Mouse (Mus musculus) urinary bladder, adult 2 months (tissue): ENCODE measurements around the gene 9330161L09Rik. TPM values are rescaled to one million over a fixed set of nuclear protein-coding genes. Genes with fewer than 3 reads are reported as not detected.
A peak's percentile ranks its signal among the peaks of the same experiment; 100 is the strongest.
"Not testable (repeated sequence)": the region's sequence is repeated elsewhere in the genome, so short reads cannot be mapped to it uniquely, and the experiment has no call there.

Experiments
- DNase-seq: peaks from one replicate; pipeline ENCODE4 v3.0.0; 2022; ENCODE audit warnings: low spot score
- polyA plus RNA-seq: library from polyadenylated mRNA; depleted of rRNA; stranded (reverse); fragments of >200 nt; gene quantifications from 2 replicates; pipeline ENCODE4 v1.2.3, GENCODE M21; 2012; rRNA removed

The 9330161L09Rik gene
- polyA plus RNA-seq, result 0.49 and 0.59 TPM in 2 replicates

- DNase-seq, result no peak
Observed at GRCm38 (mm10) chr12:103407720-103408119, at the start of gene 9330161L09Rik. Gene 9330161L09Rik (minus strand): TSS chr12:103407820.

DNA sequence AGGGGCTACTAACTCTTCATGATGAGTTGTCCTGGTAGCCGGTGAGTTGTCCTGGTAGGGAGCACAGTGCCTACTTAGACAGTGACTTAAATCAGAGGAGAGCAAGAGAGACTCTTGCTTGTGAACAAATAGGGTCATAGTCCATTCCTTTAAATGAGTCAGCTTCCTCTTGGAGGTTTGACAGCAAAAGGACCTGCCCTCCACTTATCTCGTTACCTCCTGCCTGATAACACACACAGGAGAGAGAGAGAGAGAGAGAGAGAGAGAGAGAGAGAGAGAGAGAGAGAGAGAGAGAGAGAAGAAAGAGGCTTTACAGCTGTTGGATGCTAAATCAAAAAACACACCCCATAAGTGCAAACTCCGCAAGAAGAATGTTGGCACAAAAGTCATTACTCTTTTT, 49.5 kb upstream of the 9330161L09Rik start, which contains the start of gene Ifi27l2b:
Gene Ifi27l2b (minus strand): TSS at position 84 of the 400 bp plus-strand sequence.
- DNase-seq, result no peak

DNA sequence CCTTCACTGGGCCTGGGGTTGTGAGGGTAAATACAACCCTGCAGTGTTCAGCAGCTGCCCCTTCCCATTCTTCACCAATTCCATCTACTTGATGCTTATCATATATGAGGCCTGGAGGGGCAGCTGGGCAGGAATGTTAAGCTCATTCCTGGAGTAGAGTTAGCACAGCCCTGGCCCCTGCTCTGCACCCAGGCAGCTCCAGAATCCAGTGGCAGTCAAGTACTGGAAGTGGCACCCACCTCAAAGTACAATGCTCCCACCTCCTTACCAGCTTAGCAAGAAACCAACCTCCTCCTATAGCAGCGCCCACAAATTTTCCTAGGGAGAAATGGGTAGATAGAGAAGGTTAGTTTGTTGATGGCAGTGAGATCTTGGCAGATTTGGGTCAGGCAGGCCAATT, 49.1 kb upstream of the 9330161L09Rik start:
- DNase-seq, result not testable (repeated sequence)

- DNase-seq, result no peak
Observed at GRCm38 (mm10) chr12:103453361-103453760, 45.7 kb upstream of the 9330161L09Rik start.

GRCm38 (mm10) chr12:103445060-103445459, 37.4 kb upstream of the 9330161L09Rik start:
- no peak for DNase-seq

- DNase-seq, result not testable (repeated sequence)
Observed at GRCm38 (mm10) chr12:103444261-103444660, 36.6 kb upstream of the 9330161L09Rik start.

GRCm38 (mm10) chr12:103443524-103443923, 35.9 kb upstream of the 9330161L09Rik start, which contains the start of gene Ifi27l2a:
Gene Ifi27l2a (minus strand): TSS chr12:103443680.
- no peak for DNase-seq

DNA sequence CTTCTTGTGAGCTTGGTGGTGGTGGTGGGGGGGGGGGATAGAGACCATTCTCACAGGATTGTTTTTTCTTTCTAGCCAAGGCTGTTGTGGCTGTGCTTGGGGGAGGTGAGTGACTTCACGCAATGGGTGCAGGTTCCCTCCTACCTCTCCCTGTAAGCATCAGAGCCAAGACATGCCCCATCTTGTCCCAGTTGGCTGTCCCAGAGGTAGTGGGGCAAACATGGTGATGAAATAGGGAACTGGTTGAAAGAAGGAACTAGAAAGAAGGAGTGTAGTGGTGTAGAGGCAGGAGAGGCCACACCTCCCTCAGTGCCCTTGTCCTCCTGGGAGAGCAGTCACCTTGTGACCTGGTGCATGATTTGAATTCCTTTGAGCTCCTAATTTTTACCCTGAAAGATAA, 30.0 kb upstream of the 9330161L09Rik start:
- no peak for DNase-seq

GRCm38 (mm10) chr12:103434861-103435260, 27.2 kb upstream of the 9330161L09Rik start:
- no peak for DNase-seq

DNA sequence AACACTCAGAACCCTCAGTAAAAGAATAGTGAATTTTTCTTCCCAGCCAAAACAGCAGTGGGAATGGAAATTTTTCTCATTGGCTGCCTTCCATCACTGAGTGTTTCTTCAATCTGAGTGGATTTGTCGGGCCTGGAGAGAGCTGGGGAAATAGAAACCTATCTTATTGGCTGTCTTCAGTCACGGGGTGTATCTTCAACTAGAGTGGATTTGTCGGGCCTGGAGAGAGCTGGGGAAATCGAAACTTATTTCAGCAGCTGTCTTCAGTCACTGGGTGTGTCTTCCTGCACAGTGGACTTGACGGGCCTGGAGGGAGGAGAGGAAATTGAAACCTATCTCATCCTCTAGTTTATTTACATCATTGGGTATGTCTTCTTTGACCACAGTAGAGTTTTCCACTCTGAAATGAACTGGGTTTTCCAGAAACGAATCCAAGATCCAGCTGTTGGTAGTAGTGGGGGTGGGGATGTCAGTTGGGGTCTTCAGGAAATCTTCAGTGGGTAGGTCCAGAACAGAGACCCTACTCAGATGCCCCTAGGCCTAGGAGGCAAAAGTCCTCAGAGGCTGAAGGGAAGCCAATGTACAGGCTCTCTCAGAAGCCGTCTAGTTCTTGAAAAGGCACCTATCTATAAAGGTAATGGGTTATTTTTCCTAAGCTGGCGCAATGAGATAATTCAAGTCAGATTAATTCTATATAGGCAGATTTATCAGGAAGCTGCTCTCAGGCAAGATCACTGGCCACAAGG, 26.5 kb upstream of the 9330161L09Rik start, which contains the start of gene Ifi27:
Gene Ifi27 (plus strand): TSS at position 226 of the 746 bp plus-strand sequence.
- DNase-seq, result no peak

DNA sequence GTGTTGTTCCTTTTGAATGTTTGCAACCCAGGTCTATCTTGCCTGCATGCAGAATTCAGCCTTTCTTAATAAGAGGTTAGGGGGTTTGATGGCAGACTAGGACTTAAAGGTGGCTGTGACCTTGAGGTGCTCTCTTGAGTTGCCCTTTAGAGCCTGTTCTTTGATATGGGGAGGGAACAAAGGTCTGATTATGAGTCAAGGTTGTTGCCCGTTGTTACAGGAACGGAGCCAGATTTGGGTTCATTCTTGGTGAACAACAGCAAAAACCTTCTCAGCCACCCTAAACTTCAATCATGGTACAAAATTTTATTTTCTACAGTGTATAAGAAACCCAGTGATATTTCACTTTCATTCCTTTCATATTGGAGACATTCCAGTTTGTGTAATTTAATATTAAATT, 25.8 kb upstream of the 9330161L09Rik start:
- no peak for DNase-seq

GRCm38 (mm10) chr12:103426710-103427109, 19.1 kb upstream of the 9330161L09Rik start:
- no peak for DNase-seq

DNA sequence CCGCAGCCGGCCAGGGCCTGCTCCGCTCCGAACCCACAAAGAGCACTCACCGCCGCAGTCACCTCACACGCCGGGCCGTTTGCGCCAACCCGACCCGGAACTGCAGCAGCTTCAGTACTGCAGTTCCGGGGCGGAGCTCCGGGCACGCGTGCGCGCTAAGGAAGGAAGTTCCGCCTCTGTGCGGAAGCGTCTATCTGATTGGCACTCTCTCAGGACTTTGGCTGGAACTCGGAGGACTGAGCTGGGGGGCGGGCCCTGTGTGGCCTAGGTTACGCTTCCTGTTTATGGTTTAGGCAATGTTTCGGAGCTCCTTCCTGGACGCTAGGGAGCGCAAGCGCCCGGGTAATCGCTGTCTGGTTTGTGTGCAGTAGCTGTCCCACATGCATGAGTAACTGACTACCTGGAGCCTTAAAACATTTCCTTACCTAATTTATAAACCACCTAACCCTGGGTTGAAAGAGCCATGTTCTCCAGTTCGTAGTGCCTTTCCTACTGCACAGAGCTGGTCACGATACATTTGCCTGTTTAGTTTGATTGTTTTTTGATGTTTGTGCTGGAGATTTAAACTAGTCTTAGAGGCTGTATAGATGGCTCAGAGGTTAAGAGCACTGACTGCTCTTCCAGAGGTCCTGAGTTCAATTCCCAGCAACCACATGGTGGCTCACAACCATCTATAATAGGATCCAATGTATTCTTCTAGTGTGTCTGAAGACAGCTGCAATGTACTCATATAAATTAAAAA, 18.3 kb upstream of the 9330161L09Rik start, which contains the start of gene Ddx24:
Gene Ddx24 (minus strand): TSS at position 102 of the 742 bp plus-strand sequence.
- peak; percentile 79 for DNase-seq

GRCm38 (mm10) chr12:103425016-103425728, 17.6 kb upstream of the 9330161L09Rik start:
- DNase-seq, result no peak

- DNase-seq, result no peak
Observed at GRCm38 (mm10) chr12:103408144-103408543, 524 bp upstream of the 9330161L09Rik start.

GRCm38 (mm10) chr12:103404131-103404530, 3.5 kb downstream of the 9330161L09Rik start:
- no peak for DNase-seq

DNA sequence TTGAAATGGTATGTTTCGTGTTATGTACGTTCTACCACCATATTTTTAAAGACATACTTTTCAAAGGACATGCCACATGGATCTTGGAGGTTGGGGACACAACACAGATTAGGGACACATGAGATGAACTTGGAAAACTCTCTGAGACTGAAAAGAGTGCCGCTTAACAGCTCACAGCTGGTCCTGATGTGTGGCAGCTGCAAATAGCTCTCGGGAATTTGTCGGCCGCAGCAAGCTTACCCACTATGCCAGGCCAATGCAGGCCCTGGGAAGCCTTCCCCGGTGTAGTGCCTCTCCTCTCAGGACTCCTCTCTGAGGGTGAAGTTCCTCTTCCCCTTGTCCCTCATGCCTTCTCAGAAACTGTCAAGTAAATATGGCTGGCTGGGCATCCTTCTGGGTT, 10.9 kb downstream of the 9330161L09Rik start:
- no peak for DNase-seq

GRCm38 (mm10) chr12:103395486-103396275, 11.9 kb downstream of the 9330161L09Rik start:
- peak; percentile 47 for DNase-seq

DNA sequence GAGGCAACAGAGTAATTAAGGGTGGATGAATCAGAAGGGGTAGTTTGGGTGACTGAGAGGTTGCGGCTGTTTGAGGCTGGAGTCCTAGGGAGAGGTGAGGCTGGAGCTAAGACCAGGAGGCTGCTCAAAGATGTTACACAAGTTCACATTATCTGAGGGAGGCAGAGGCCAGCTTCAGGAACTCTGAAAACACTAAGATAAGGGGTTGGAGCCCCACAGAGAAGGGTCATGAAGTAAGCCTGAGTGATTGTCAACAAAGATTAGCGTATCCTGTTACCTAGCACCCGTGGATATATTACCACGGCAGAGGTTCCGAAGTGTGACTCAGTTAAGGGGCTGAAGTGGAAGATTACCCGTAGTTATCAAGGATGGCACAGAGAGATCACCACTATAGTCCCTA, 14.1 kb downstream of the 9330161L09Rik start:
- no peak for DNase-seq

DNA sequence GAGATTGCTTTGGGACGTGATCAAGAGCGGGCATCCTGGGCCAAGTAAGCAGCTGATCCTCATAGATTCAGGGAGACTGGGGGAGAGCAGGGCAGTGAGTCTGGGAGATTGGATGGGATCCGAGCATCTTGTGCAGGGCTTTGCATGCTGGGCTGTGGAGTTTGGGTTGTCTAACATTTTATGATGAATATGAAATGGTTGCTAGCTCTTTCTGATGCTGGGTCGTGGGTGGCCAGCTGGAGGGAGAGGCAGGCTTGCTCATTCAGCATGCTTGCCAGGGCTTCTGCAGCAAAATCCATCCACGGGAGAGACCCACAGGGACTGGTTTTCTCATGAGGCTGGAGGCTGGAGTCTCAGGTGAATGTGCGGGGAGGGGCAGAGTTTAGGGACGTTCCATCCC, 16.5 kb downstream of the 9330161L09Rik start:
- DNase-seq, result no peak

DNA sequence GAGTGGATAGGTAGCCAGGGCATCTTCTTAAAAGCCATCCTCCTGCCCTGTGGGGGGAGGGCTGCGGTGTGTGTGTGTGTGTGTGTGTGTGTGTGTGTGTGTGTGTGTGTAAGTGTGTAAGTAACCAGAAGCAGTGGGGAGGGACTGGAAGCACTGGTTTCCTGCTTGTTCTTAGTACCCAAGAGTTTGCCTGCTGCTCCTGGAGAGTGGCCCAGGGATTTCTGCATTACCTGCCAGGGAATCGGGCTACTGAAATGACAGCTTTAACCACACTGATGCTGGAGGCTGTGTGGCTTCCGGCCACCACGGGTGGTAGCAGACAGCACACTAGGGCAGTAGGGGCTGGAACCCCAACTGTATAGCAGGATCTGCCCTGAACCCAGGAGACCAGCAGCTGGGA, 17.6 kb downstream of the 9330161L09Rik start:
- no peak for DNase-seq
